Mouse (Mus musculus) testis, postnatal 14 days (tissue): ENCODE results near the gene Lrrc20.

Experiments used
- DNase-seq: peaks from one replicate; pipeline ENCODE4 v3.0.0; 2021; ENCODE audit warnings: low spot score

Lrrc20 gene

DNA sequence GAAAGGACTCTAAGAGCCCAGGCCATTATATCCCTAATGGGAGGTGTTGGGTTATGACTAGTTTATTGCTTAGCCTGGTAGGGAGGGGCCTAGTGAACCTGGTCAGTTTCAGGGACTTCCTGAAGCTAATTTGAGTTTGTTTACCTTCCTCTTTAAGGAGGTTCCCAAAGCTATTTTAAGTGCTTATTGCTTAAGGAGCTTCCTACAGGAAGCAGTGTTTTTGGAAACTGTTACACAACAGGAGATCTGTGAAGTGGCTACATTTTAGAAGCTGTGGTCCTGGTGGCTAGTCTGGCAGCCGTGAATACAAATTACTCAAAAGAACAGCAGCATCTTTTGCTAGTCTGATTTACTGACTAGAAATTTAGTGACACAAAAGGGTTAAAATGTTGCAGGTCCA is 1.3 kb upstream of the Lrrc20 start:
- peak; percentile 43 for DNase-seq

DNA sequence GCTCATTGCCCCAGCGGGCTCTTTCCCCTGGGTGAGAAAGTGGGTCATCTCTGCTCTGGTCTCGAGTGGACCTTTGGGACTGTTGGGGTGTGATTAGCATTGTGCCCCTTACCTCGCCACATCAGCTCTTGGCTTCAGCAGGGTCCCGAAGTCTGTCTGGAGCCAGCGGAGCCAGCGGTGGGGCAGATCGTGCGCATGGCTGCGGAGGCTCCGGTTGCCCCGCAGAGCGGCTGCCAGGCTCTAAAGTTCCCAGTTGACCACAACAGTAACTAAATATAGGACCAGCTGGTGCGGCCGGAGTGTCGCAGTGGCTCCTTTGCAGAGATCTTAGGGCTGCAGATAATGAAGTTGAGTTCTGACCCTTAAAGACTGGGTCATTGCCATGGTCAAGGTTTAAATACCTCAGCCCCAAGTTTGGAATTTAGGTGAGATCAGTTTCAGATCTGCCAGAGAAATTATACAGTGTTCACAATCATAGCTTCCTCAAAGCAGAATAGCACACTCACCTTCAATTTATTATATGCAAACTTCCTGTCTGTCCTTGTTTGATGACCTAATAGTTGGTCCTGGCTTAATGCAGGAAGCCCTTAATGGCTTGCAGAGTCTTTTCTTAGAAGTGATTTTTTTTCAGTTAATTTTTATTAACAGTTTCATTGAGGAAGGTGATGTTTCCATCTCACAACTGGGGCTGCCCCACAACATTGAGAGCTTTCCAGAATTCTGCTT is 1.0 kb downstream of the Lrrc20 start:
- no peak for DNase-seq

- DNase-seq: no peak
These were observed 3.9 kb downstream of the Lrrc20 start for GRCm38 (mm10) chr10:61479461-61479860.

GRCm38 (mm10) chr10:61479927-61480326 is 4.3 kb downstream of the Lrrc20 start:
- DNase-seq: no peak

GRCm38 (mm10) chr10:61480488-61480887 is 4.9 kb downstream of the Lrrc20 start:
- DNase-seq: no peak

- DNase-seq: no peak
These were observed 7.2 kb downstream of the Lrrc20 start for GRCm38 (mm10) chr10:61482771-61483170.

GRCm38 (mm10) chr10:61484801-61485200 is 9.2 kb downstream of the Lrrc20 start:
- no peak for DNase-seq

DNA sequence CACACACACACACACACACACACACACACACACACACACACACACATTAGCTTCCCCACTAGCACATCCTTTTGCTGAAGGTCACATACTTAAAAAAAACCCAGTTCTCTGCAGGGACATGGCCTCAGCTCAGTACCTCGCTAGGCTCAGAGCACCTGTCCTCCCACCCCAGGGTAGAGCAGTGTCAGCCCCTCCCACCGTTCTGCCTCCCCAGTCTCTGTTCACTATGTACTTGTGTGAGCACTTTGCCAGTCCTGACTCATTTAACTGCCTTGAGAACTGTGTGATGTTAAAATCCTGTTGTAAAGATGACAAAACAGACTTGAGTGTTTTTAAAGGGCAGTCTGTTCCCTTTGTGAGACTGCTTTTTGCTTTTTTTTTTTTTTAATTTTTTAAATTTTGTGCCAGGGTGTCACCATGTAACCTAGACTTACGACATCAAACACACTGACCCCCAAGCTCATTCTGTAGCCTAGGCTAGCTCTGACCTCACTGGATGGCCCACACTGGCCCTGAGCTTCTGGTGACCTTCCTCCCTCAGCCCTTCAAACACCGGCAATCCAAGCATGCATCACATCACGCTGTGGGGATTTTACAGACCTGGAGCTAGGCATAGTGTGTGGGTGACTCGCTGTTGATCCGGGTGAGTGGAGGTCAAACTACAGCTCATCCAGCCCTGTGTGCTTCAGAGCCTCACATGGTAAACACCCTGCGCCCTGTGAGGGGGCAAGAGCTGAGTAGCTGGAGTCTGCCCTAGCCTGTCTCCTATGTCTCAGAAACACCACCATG is 11.1 kb downstream of the Lrrc20 start:
- DNase-seq: no peak

- no peak for DNase-seq
These were observed 13.0 kb downstream of the Lrrc20 start for GRCm38 (mm10) chr10:61488522-61489110.

- DNase-seq: no peak
These were observed 16.0 kb downstream of the Lrrc20 start for GRCm38 (mm10) chr10:61491573-61491972.

DNA sequence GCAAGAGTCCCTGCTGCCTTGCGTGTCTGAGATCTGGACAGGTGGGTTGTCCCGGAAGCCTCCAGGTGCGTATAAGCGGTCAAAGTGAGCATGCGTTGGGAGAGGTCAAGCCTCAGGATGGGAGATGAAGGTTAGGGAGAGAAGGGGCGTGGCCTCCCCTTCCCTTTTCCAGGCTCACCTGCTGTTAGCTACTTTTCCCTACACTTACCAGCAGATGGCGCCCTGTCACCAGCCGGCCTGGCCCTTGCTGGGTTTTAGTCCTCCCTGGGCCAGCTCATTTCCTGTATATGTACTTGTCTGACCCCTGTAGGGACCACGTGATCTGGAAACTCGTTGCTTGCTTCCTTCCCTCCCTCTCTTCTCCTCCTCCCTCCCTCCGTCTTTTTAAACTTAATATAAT is 16.4 kb downstream of the Lrrc20 start:
- DNase-seq: peak; percentile 82

- DNase-seq: no peak
These were observed 19.9 kb downstream of the Lrrc20 start for GRCm38 (mm10) chr10:61495461-61495860.

GRCm38 (mm10) chr10:61496231-61496630 is 20.6 kb downstream of the Lrrc20 start:
- DNase-seq: no peak

- no peak for DNase-seq
These were observed 24.2 kb downstream of the Lrrc20 start for GRCm38 (mm10) chr10:61499505-61500466.

GRCm38 (mm10) chr10:61500756-61501155 is 25.2 kb downstream of the Lrrc20 start:
- no peak for DNase-seq

DNA sequence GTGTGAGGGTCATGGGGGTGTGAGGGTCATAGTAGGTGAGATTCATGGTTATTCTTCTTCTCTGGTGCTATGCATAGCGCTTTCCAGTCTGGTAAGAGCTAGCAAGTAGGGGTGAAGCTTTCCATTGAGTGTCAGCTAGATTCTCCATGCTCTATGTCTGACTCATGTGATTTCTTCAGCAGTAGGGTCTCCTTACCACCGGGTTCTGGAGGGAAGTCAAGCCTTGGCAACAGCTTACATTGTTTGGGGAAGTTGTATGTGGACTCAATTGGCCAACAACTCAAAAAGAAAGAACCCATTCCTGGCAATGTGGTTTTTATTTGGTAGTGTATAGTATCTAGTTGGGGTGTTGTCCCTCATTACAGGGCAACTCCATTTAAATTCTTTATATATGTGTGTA is 28.5 kb downstream of the Lrrc20 start:
- no peak for DNase-seq

DNA sequence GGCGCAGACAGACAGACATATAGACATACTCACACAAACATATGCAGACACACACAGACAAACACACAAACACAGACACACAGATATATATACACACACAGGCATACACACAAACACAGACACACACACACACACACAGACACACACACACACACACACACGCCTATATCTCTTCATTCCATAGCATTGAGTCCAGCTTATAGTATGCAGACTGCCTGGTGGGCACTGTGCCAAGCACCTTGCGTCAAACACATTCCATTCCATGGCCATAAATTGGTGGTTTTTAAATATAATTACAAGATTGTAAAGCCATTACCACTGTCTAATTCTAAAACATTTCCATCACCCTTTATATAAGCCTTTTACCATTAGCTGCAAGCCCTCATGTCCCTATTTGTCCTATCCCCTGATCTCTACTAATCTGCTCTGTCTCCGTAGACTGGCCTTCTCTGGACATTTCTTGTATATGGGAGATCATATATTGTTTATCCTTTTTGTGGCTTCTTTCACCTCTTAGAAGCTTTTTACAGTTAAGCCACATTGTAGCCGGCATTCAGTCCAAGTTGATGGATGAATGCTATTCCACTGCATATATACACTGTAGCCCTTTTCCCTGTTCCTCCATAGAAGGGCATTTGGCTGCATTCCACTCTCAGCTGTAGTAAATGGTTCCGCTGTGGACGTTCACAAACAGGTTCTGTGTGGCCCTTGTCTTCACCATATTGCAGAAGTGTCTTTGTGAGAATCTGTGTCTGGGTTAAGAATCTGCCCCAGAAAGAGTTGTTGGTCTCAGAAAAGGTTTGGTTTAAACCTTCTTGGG is 31.0 kb downstream of the Lrrc20 start:
- DNase-seq: no peak

DNA sequence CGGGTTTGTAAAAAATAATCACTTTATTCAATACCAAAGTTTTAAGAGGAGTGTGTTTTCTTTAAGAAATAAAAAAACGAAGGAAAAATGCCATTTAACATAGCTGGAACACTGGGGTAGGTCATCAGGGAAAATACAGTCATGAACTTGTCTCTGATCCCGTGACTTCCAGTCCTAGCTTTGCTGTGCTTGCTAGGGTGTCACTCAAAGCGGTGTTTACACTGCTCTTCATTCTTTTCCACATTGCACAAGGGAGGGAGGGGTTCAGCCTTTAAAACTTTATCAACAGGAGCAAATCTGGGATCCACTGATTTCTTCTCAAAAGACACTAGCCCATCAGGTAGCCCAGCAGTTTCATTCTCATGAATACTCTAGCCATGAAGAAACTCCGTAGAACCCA is 34.3 kb downstream of the Lrrc20 start:
- no peak for DNase-seq

DNA sequence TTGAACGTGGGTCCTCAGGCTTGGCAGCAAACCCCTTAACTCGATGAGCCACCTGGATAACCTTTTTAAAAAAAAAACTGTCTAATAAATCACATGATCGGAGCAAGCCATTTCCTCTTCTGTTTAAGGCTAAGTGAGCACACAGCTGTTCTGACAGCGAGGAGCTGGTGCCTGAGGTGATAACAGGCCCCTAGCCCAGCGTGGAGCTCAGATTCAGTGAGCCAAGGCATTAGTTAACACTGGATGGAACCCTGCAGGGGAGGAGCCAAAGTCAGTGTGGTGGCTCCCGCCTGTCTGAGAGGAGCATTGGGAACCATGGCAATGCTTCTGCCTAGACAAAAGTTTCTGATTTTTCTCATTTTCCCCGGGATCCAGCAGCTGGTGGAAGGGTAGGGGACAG is 35.2 kb downstream of the Lrrc20 start:
- no peak for DNase-seq

DNA sequence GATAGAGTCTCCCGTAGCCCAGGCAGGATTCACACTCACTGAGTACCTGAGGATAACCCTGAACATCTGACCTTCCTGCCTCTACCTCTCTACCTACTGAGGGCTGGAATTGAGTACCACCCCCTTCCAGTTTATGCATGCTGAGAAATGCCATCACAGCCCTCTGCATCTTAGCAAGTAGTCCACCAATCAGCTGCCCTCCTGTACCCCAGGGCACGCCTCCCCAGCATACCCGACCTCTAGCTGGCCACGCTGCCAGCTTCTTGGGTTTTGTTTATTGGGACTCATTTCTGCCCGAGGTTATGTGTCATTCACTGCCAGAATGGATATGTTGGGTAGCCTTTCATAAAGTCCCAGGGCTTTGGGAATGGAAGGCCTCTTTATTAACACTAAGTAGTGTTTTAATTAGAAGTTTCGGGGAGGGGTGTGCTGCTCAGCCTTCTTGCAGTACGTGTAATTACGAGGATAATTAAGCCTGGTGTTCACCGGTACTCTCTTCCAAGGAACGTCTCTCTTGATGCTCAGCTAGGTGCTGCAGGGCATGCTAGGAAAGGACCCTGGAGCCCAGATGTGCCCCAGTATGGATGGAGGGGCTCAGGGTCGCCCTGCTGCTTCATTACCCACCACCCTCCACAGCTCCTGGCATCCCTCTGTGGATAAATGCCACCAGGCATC is 36.8 kb downstream of the Lrrc20 start:
- no peak for DNase-seq

GRCm38 (mm10) chr10:61516866-61517265 is 41.3 kb downstream of the Lrrc20 start:
- no peak for DNase-seq
